Comparison of ENCODE assay signal across 9 mouse cellular contexts in the genomic region with DNA sequence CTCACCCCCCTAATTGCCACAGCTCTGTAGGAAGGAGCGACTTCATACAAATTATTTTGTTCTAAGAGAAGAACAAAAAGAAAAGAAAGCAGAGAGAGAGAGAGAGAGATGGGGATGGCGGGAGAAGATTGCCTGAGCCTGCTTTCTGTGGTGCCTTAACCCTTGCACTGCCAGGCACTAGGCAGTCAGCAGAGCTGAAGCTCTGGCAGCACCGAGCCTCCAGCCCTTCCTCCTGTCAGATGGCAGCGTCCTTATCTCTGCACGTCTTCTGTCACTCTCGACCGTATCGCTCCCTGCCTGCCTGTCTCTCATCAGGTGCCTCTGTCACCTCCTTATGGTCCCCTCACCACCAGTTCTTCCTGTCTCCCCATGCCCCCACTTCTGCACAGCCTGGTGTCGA.
DNase-seq lines count a peak whose midpoint lies in the region; ATAC-seq lines count a peak whose summit lies in the region.
"Had no signal": no experiment of that assay in that cellular context is flagged by ENCODE, and none has a peak within 500 bp of the region (broad histone marks: within the 10 kb centered on the region; RNA-seq: fewer than 3 reads in every experiment).

No protein-coding gene starts in this region.

- ATAC-seq in heart, embryonic 15.5 days (replicated peaks; ENCODE audit: insufficient number of reproducible peaks, insufficient read depth, low FRiP score, low read depth), result no peak
- peak; percentile 10; the same call in 1 of the 2 replicates for ATAC-seq in forebrain, embryonic 12.5 days (ENCODE audit: low FRiP score)
- peak; percentile 70 for ATAC-seq in liver, embryonic 12.5 days
- peak; percentile 40; the same call in 1 of the 2 replicates for ATAC-seq in midbrain, embryonic 16.5 days

- no peaks in the 10 kb centered on the region for H3K36me3 ChIP-seq in heart, embryonic 15.5 days
- no peaks in the 10 kb centered on the region for H3K36me3 ChIP-seq in forebrain, embryonic 12.5 days (replicated peaks)
- no peaks in the 10 kb centered on the region for H3K36me3 ChIP-seq in liver, embryonic 12.5 days
- H3K36me3 ChIP-seq in midbrain, embryonic 16.5 days (ENCODE audit: control insufficient read depth, insufficient read depth, low read length), result no peaks in the 10 kb centered on the region
- H3K36me3 ChIP-seq: limb, embryonic 15.5 days had no signal

- intact Hi-C loops in heart, postnatal 14 days (cut with DNase I), result no loop called here

- H3K27me3 ChIP-seq in heart, embryonic 15.5 days, result 0 out of 2 replicates have a peak, but pooled peaks cover 7% of the 10 kb centered on the region
- peaks cover 55% of the 10 kb centered on the region for H3K27me3 ChIP-seq in forebrain, embryonic 12.5 days
- H3K27me3 ChIP-seq in liver, embryonic 12.5 days (replicated peaks), result peaks cover 67% of the 10 kb centered on the region
- no peaks in the 10 kb centered on the region for H3K27me3 ChIP-seq in midbrain, embryonic 16.5 days (ENCODE audit: control insufficient read depth, insufficient read depth, low read depth, low read length)

- no peak overlapping the region for H3K9ac ChIP-seq in heart, embryonic 15.5 days
- H3K9ac ChIP-seq in forebrain, embryonic 12.5 days, result peak overlapping the region; percentile 21; the same call in 1 of the 2 replicates
- H3K9ac ChIP-seq in liver, embryonic 12.5 days, result no peak overlapping the region
- peak overlapping the region; percentile 45; the same call in 1 of the 2 replicates for H3K9ac ChIP-seq in midbrain, embryonic 16.5 days (ENCODE audit: low read depth, low read length)
- H3K9ac ChIP-seq: limb, embryonic 15.5 days had no signal

- H3K4me2 ChIP-seq in heart, embryonic 15.5 days, result no peak overlapping the region
- no peak overlapping the region for H3K4me2 ChIP-seq in forebrain, embryonic 12.5 days
- H3K4me2 ChIP-seq in liver, embryonic 12.5 days, result peak overlapping the region; percentile 49
- H3K4me2 ChIP-seq in midbrain, embryonic 16.5 days (ENCODE audit: low read length), result peak overlapping the region; percentile 12; the same call in 1 of the 2 replicates
- H3K4me2 ChIP-seq: limb, embryonic 15.5 days had no signal

- DNase-seq in heart, postnatal 14 days, result no peak
- DNase-seq in adrenal gland, postnatal 10 days, result no peak
- no peak for DNase-seq in adipocyte (ENCODE audit: low spot score)
- DNase-seq in layer of hippocampus, adult 8-10 months (ENCODE audit: low spot score in 2 of 2), result no peak

- 16% methylated on average over 9 of the region's 9 CpGs for WGBS in heart, embryonic 15.5 days
- 29% methylated on average over 9 of the region's 9 CpGs for WGBS in forebrain, embryonic 12.5 days
- 9% methylated on average over 9 of the region's 9 CpGs for WGBS in liver, embryonic 12.5 days (ENCODE audit: insufficient replicate concordance)
- WGBS in midbrain, embryonic 16.5 days, result 20% methylated on average over 9 of the region's 9 CpGs

- H3K4me1 ChIP-seq in heart, embryonic 15.5 days (replicated peaks), result peaks cover 24% of the 10 kb centered on the region
- peaks cover 37% of the 10 kb centered on the region for H3K4me1 ChIP-seq in forebrain, embryonic 12.5 days
- H3K4me1 ChIP-seq in liver, embryonic 12.5 days, result peaks cover 31% of the 10 kb centered on the region
- H3K4me1 ChIP-seq in midbrain, embryonic 16.5 days (ENCODE audit: control insufficient read depth, insufficient read depth, low read length), result peaks cover 36% of the 10 kb centered on the region
- H3K4me1 ChIP-seq: limb, embryonic 15.5 days had no signal

- peak overlapping the region; percentile 70; the same call in 1 of the 2 replicates for H3K27ac ChIP-seq in heart, embryonic 15.5 days
- H3K27ac ChIP-seq in forebrain, embryonic 12.5 days, result peak overlapping the region; percentile 74
- no peak overlapping the region for H3K27ac ChIP-seq in liver, embryonic 12.5 days
- H3K27ac ChIP-seq in midbrain, embryonic 16.5 days (ENCODE audit: low read length), result peak overlapping the region; percentile 82
- H3K27ac ChIP-seq: limb, embryonic 15.5 days had no signal

- no peak overlapping the region for H3K4me3 ChIP-seq in heart, embryonic 15.5 days
- H3K4me3 ChIP-seq in forebrain, embryonic 12.5 days (replicated peaks), result no peak overlapping the region
- H3K4me3 ChIP-seq in liver, embryonic 12.5 days, result no peak overlapping the region
- H3K4me3 ChIP-seq in midbrain, embryonic 16.5 days (ENCODE audit: low read depth, low read length), result no peak overlapping the region
- H3K4me3 ChIP-seq: limb, embryonic 15.5 days had no signal

- H3K9me3 ChIP-seq in heart, embryonic 15.5 days (replicated peaks), result no peaks in the 10 kb centered on the region
- H3K9me3 ChIP-seq in forebrain, embryonic 12.5 days, result no peaks in the 10 kb centered on the region
- H3K9me3 ChIP-seq in liver, embryonic 12.5 days (replicated peaks), result no peaks in the 10 kb centered on the region
- no peaks in the 10 kb centered on the region for H3K9me3 ChIP-seq in midbrain, embryonic 16.5 days (replicated peaks; ENCODE audit: control insufficient read depth, low read length, poor library complexity, severe bottlenecking)
- H3K9me3 ChIP-seq: limb, embryonic 15.5 days had no signal

Comparison
In these comparisons a context has a peak if more than half of its experiments do, and no peak if none do; other contexts are left out.
1. H3K4me2 ChIP-seq: peak in liver, embryonic 12.5 days (single experiment) and midbrain, embryonic 16.5 days (single experiment); none in heart, embryonic 15.5 days (single experiment) and forebrain, embryonic 12.5 days (single experiment).
2. H3K9ac ChIP-seq: peak in forebrain, embryonic 12.5 days (single experiment) and midbrain, embryonic 16.5 days (single experiment); none in heart, embryonic 15.5 days (single experiment) and liver, embryonic 12.5 days (single experiment).